Mouse (Mus musculus) adrenal gland, adult 18-20 months (tissue): ENCODE results near the gene Tubb4b. TPM values are rescaled to one million over a fixed set of nuclear protein-coding genes. Genes with fewer than 3 reads are reported as not detected.
"Not testable (repeated sequence)": the region's sequence is repeated elsewhere in the genome, so short reads cannot be mapped to it uniquely, and the experiment has no call there.

Experiments used
- DNase-seq, 2 experiments: peaks; one replicate each; pipeline ENCODE4 v3.0.0; 2021 to 2022; ENCODE audit warnings: low spot score in 2 of 2
- long read RNA-seq, 2 experiments: library from polyadenylated mRNA; stranded (forward); transcript quantifications; one replicate each; pipeline ENCODE4 v2.0.0; 2021
- total RNA-seq, 2 experiments: library from RNA; stranded (reverse); gene quantifications; 1 replicate in 1 of 2; 2 replicates in 1 of 2; pipeline ENCODE4 v1.2.3; 2021

Gene Tubb4b
- total RNA-seq = 100 to 1,000 TPM; 284 to 287 TPM
- long read RNA-seq, experiment 1, transcript Tubb4b-201 (4 exons, 1,598 nt) = major isoform, 168 of 216 reads
- long read RNA-seq, experiment 1, partial matches to known transcripts = 25 of 216 reads
- long read RNA-seq, experiment 1, other reads (novel, unspliced or antisense) = 22 of 216 reads
- long read RNA-seq, experiment 2, transcript Tubb4b-201 (4 exons, 1,598 nt) = major isoform, 488 of 659 reads
- long read RNA-seq, experiment 2, partial matches to known transcripts = 28 of 659 reads
- long read RNA-seq, experiment 2, other reads (novel, unspliced or antisense) = 143 of 659 reads

GRCm38 (mm10) chr2:25224492-25224765 is at the start of gene Tubb4b:
Gene Tubb4b (minus strand): TSS chr2:25224702.
- no peak for DNase-seq

DNA sequence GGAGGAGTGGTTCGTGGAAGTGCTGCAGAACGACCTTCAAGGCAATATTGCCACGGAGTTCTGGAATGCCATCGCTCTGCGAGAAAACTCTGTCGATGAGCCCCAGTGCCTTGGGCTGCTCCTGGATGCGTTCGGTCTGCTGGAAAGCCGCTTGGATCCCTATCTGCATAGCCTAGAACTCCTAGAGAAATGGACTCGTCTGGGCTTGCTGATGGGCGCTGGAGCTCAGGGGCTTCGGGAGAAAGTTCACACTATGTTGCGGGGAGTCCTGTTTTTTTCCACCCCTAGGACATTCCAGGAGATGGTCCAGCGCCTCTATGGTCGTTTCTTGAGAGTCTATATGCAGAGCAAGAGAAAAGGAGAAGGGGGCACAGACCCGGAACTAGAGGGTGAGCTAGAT is 48.5 kb upstream of the Tubb4b start:
- DNase-seq = no peak

DNA sequence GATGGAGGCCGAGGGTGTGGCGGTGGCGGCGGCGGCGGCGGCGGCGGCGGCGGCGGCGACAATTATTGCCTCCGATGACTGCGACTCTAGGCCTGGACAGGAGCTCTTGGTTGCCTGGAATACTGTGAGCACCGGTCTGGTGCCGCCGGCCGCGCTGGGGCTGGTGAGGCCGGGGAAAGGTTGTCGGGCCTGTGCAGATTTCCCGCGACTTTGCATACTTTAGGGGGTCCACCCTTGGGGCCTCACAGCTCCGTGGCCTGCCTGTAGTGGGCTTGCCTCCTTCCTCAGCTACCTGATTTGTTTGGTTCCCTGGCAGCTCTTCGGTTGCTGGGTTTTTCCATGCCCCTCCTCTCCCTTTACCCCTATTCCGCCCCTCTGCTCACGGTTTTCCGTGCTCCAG is 48.0 kb upstream of the Tubb4b start:
- DNase-seq = no peak

GRCm38 (mm10) chr2:25271827-25272511 is 47.5 kb upstream of the Tubb4b start, which contains the start of the genes Ssna1 and Anapc2:
Gene Ssna1 (minus strand): TSS chr2:25272438.
Gene Anapc2 (plus strand): TSS chr2:25272478.
- peak; percentile 99 for DNase-seq

GRCm38 (mm10) chr2:25267746-25268309 is 43.3 kb upstream of the Tubb4b start:
- no peak for DNase-seq

DNA sequence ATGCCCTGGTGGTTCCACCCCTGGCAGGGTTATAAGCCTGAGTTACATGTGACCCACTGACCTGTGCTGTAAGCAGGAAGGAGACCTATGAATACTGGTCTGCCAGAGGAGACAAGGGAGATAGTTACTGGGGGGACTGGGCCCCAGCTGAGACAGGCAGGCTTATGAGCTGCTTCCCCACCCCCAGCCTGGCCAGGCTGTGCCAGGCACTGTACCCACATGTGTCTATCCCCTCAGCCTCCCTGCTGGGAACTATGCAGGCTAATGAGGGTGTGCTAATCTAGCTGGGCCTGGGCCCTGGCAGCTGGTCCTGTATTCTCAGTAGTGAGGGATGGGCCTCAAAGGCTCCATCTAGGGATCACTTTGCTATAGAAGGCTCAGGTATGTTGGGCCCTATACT is 42.7 kb upstream of the Tubb4b start:
- no peak for DNase-seq

DNA sequence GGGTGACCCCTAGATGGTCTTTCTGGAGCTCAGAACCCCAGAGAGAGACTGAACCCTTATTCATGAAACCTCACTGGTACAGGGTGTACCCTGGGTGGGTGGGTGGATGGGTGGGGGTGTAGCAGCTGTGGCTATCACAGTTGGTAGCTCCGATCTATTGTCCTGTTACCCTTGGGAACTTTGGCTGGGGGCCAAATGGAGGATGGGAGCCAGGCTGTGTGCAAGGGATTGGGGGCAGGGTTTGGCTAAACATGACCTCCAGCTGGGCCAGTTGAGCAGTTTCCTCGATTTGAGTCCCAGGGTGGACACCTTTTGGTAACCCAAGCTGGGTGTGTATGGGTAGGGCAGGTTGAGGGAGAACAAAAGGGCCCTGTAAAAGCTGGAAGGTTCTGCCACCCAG is 42.2 kb upstream of the Tubb4b start:
- no peak for DNase-seq

GRCm38 (mm10) chr2:25265897-25266656 is 41.6 kb upstream of the Tubb4b start:
- DNase-seq = no peak

GRCm38 (mm10) chr2:25264851-25265250 is 40.3 kb upstream of the Tubb4b start:
- DNase-seq = no peak

GRCm38 (mm10) chr2:25264286-25264660 is 39.8 kb upstream of the Tubb4b start:
- DNase-seq = no peak

DNA sequence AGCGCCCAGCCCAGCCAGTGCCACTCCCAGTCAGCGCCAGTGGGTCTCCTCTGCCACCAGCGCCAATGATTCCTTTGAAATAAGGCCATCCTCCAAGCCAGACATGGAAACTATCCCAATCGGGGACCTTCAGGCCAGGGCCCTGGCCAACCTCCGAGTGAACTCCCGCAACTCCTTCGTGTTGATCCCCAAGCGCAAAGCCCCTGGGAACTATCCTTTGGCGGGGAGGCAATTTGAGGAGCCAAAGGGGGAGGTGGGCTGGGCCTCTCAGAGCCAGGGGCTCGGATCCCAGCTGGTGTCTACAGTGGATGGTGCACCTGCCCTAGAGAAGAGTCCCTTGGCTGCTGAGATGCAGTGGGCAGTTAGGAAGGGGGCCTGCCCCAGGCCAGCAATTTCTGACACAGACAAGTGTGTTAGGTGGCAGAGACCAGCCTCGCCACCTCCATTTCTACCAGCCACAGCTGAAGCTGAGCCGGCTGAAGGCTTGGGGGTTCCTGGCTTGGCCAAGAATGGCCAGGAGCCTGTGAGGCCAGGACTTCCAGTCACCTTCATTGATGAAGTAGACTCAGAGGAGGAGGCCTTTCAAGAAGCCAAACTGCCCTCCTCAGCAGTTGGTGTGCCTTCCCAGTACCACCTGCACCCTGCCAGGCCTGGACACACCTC is 39.3 kb upstream of the Tubb4b start:
- DNase-seq = no peak

- peak; percentile 31 to 43 for DNase-seq
Observed at GRCm38 (mm10) chr2:25262795-25263622, 38.5 kb upstream of the Tubb4b start.

- DNase-seq = peak; percentile 83 to 88
Observed at GRCm38 (mm10) chr2:25262291-25262767, 37.8 kb upstream of the Tubb4b start, which contains the start of gene Tprn. Gene Tprn (plus strand): TSS chr2:25262618.

- no peak for DNase-seq
Observed at GRCm38 (mm10) chr2:25261870-25262269, 37.4 kb upstream of the Tubb4b start.

GRCm38 (mm10) chr2:25258887-25259286 is 34.4 kb upstream of the Tubb4b start:
- no peak for DNase-seq

- not testable (repeated sequence) for DNase-seq
Observed at GRCm38 (mm10) chr2:25257250-25257649, 32.7 kb upstream of the Tubb4b start.

DNA sequence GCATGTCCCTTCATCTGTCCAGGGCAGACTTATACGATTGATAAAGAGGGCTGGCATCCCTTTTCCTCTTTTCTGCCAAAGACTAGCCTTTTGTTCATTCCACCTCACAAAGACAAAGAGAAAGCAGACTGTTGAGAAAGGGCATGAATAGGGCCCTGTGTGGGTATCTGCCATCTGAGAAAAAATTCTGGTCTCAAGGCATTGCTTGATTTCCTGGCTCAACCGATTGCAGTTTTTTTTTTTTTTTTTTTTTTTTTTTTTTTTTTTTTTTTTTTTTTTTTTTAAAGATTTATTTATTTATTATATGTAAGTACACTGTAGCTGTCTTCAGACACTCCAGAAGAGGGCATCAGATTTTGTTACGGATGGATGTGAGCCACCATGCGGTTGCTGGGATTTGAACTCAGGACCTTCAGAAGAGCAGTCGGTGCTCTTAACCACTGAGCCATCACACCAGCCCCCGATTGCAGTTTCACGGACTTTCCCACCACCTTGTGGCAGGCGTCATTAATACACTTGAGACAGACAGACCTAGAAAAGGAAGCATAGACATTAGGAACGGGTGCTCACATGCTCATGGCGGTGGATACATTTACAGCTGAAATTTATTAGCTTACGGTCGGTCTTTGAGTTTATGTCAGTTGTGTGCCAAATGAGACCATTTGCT is 32.1 kb upstream of the Tubb4b start:
- DNase-seq = not testable (repeated sequence)

- peak; percentile 89 to 90 for DNase-seq
Observed at GRCm38 (mm10) chr2:25255284-25255779, 30.8 kb upstream of the Tubb4b start, which contains the start of gene Tmem203. Gene Tmem203 (plus strand): TSS chr2:25255439.

DNA sequence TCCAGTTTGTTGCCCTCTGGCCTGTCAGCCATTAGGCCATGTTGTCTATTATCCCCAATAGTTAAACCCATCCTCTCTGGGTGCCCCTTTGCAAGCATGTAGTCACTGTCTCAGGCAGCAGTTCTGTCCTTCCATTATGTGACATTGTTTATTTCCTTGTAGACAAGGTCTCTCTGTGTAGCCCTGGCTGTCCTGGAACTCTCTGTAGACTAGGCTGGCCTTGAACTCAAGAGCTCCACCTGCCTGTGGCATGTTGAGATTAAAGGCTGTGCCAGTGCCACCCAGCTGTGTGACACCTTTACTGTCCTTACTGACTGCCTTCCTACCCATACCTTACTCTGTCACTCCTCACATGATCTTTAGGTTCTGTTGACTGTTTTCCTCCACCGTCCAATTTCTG is 27.8 kb upstream of the Tubb4b start:
- no peak for DNase-seq
